Mouse (Mus musculus) E14TG2a.4 (cell line): ENCODE results near the gene Sestd1.

Experiments used
- H3K27me3 ChIP-seq: 2 replicates; pipeline ENCODE4 v1.6.1; 2014; ENCODE audit warnings: low read length, control low read depth; ENCODE audit not compliant: insufficient read depth
- H3K36me3 ChIP-seq: 2 replicates; pipeline ENCODE4 v1.6.1; 2014; ENCODE audit warnings: low read length, control low read depth; ENCODE audit not compliant: insufficient read depth
- H3K4me1 ChIP-seq: replicated peaks from 2 replicates; pipeline ENCODE4 v1.6.1; 2014; ENCODE audit warnings: low read depth, low read length, control low read depth
- H3K4me3 ChIP-seq: replicated peaks from 2 replicates; pipeline ENCODE4 v1.5.1; 2014; ENCODE audit warnings: mild to moderate bottlenecking, low read length
- H3K9me3 ChIP-seq: 2 replicates; pipeline ENCODE4 v1.6.1; 2014; ENCODE audit warnings: low read length, control low read depth
- CTCF ChIP-seq: conservative IDR thresholded peaks from 2 replicates; pipeline ENCODE4 v1.5.1; 2014; ENCODE audit warnings: low read length
- NANOG ChIP-seq: IDR thresholded peaks from 2 replicates; pipeline ENCODE4 v1.6.1; 2014; ENCODE audit warnings: borderline replicate concordance, low read length, mixed read lengths
- POU5F1 ChIP-seq: IDR thresholded peaks from 2 replicates; pipeline ENCODE4 v1.6.1; 2014; ENCODE audit warnings: low read length, borderline replicate concordance

The Sestd1 gene

DNA sequence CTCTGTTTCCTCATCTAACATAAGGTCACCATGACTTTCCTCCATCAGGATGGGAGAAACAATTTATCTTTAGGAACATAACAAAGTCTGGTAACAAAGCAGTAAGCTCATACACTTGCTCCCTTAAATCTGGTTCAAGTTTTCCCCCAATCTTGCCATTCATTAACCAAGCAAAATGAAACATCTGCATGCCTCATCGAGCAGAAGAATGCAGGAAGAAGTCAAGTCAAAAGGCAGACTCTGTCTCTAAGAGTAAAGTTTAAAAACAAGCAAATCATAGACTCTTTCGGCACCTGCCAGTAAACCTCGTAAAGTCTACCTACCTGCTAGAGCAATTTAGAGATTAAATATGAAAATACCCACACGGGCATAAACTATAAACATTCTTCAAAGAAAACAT is 3.1 kb downstream of the Sestd1 start:
- Histone ChIP-seq H3K36me3 (no peaks in the 10 kb centered on the region), H3K9me3 (no peaks in the 10 kb centered on the region), H3K4me3 (no peak overlapping the region), H3K4me1 (peaks cover 45% of the 10 kb centered on the region), H3K27me3 (peaks cover 21% of the 10 kb centered on the region)
- TF ChIP-seq POU5F1 (no peak), NANOG (no peak), CTCF (no peak)

DNA sequence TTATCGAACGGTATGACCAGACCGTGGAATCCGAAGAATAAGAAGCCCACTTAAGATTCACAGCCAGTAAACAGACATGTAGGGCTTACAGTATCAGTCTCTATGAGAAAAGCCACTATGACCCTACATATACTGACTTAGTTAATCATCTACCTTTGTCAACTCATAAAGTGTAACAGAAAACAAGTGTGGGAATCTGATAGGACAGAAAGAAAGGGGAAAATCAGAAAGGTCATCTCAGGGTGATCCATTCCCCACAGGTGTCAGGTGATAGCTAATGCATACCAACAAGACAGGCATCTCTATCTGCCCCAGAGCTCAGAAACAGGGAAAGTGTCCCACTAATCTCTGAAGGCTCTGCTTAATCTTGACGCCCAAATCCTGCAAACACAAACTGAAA is 4.5 kb downstream of the Sestd1 start:
- no peak for TF ChIP-seq NANOG
- no peak for TF ChIP-seq CTCF
- no peak for TF ChIP-seq POU5F1
- Histone ChIP-seq H3K27me3 (peaks cover 9% of the 10 kb centered on the region; the same call in 1 of the 2 replicates), H3K9me3 (no peaks in the 10 kb centered on the region), H3K36me3 (no peaks in the 10 kb centered on the region), H3K4me1 (peaks cover 38% of the 10 kb centered on the region), H3K4me3 (no peak overlapping the region)

DNA sequence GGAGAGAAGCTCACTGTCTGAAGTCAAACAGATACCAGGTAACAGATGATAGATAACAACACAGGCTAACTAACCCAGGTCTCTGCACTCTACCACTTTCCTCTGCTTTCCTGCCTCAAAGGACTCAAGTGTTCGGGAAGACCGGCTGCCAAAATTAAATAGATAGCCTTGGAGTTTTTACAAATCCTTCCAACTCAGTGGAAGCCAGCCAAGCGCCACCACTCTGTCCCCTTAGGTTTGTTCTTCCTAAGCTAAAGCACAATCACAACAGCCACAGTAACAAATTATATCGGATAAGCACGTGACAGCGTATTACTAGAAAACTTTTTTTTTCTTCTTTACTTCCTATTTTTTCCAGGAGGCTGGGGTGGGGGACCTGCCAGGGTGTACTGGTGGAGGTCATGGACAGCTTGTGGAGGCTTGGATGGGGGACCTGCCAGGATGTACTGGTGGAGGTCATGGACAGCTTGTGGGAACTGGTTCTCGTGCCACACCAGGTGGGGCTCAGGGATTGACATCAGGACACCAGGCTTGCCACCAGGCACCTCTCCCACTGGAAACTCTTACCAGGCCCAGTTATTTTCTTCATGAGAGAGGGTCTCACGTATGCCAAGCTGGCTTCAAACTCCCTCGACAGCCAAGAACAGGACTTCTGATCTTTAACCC is 5.3 kb downstream of the Sestd1 start:
- Histone ChIP-seq H3K4me1 (peaks cover 43% of the 10 kb centered on the region), H3K27me3 (peaks cover 9% of the 10 kb centered on the region; the same call in 1 of the 2 replicates), H3K36me3 (no peaks in the 10 kb centered on the region), H3K9me3 (no peaks in the 10 kb centered on the region), H3K4me3 (no peak overlapping the region)
- TF ChIP-seq CTCF = no peak
- TF ChIP-seq NANOG = no peak
- no peak for TF ChIP-seq POU5F1

DNA sequence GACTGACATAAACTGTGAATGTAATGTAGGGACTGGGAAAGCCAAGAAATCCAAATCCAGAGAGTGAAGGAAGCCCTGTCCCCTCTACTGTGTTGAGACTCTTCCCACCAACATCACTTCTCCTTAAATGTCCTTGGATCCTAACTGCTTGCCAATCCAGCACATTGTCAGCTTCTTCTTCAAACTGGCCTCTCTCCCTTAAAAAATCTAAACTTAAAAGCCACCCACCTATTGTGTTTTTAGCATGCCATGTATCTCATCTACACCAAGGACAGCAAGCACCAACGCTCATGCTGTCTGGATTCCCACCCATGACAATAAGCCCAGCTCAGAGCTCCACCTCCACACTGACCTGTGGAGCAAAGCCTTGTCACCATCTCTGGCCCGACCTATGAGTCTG is 7.4 kb downstream of the Sestd1 start:
- TF ChIP-seq POU5F1 = no peak
- TF ChIP-seq NANOG = no peak
- no peak for TF ChIP-seq CTCF
- Histone ChIP-seq H3K36me3 (no peaks in the 10 kb centered on the region), H3K27me3 (no peaks in the 10 kb centered on the region), H3K4me3 (no peak overlapping the region), H3K9me3 (no peaks in the 10 kb centered on the region), H3K4me1 (peaks cover 58% of the 10 kb centered on the region)

DNA sequence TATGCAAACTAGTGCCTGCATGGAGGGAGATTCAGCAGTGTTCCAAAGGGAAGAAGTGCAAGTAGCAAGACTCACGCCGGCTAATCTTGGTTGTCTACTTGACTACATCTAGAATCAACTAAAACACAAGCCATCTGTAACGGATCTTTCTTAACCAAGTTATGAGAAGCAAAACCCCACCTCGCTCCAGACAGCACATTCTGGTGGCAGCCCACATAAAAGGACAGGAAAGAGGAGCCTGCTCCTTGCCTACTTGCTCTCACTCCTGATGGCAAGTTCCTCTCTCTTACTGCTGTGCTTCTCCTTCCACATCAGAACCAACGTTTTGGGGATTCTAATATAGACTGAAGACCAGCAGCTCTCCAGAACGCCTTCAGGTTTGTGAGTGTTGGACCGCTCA is 9.6 kb downstream of the Sestd1 start:
- TF ChIP-seq POU5F1 (no peak), NANOG (no peak), CTCF (no peak)
- H3K36me3 ChIP-seq = no peaks in the 10 kb centered on the region
- H3K9me3 ChIP-seq = no peaks in the 10 kb centered on the region
- no peaks in the 10 kb centered on the region for H3K27me3 ChIP-seq
- no peak overlapping the region for H3K4me3 ChIP-seq
- H3K4me1 ChIP-seq = peaks cover 71% of the 10 kb centered on the region

DNA sequence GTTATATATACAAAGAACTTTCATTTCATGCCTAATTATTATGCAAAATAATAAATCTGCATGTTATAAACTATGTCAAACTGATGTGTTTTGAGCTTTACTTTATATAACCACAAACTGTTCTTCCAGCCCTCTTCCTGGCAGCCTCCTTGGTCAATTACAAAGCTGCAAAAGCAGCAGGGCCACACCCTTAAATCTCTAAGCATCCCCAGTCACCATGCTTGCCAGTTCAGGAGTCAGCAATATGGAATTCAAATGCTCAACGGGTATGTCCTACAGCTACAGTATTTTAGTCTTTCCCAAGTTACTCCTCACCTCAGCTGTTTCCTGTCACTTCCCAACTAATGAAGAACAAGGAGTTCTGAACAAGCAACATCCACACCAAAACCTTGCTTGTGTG is 10.3 kb downstream of the Sestd1 start:
- Histone ChIP-seq H3K27me3 (no peaks in the 10 kb centered on the region), H3K4me1 (peaks cover 71% of the 10 kb centered on the region), H3K36me3 (no peaks in the 10 kb centered on the region), H3K4me3 (no peak overlapping the region), H3K9me3 (no peaks in the 10 kb centered on the region)
- TF ChIP-seq POU5F1 = no peak
- no peak for TF ChIP-seq NANOG
- TF ChIP-seq CTCF = no peak

DNA sequence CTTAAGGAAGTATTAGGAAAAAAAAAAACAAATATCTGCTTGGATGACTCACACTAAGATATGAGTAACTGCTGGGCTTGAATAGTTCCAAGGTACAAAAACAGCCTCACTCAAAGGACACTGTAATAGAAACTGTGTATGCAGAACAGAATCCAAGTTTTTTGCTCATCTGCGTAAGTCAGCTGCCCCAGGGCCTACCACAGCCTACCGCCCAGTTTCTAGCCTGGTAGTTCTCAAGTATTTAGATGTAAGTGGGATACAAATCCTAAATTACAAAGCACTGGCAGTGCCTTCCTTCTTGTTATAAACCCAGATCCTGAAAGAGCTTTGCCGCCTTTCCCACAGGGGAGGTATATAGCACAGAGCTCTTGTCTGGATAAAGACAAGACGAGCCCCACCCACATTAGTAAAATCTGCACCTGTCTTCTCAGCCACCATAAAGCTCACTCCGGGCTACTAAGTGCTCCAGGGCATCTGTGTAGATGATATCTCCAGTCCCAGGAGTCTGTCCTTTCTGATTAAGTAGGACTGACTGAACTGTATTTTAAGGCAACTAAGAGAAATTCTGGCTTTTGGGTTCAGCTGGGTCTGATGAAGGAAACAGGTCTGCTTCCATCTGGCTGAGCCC is 11.7 kb downstream of the Sestd1 start:
- no peak overlapping the region for H3K4me3 ChIP-seq
- no peaks in the 10 kb centered on the region for H3K36me3 ChIP-seq
- H3K27me3 ChIP-seq = no peaks in the 10 kb centered on the region
- TF ChIP-seq POU5F1 (no peak), CTCF (no peak), NANOG (no peak)
- no peaks in the 10 kb centered on the region for H3K9me3 ChIP-seq
- H3K4me1 ChIP-seq = peaks cover 70% of the 10 kb centered on the region

DNA sequence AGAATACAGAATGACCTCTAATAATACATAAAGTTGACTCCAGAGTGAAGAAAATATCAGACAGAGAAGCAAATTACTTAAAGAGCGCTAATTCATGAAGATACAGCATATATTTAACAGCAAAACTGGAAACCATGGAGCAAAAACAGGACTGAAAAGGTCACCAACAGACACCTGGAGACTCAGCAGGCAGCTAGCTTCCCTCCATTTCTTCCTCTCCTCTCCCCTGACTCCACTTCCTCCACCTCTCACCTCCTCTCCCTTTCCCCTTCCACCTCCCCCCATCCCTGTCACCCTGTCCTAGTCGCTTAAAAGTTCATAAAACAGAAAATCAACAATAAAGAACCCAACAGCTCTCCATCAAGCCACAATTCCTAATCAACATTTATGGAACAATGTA is 13.5 kb downstream of the Sestd1 start:
- TF ChIP-seq CTCF (no peak), POU5F1 (no peak), NANOG (no peak)
- no peaks in the 10 kb centered on the region for H3K9me3 ChIP-seq
- no peak overlapping the region for H3K4me3 ChIP-seq
- no peaks in the 10 kb centered on the region for H3K27me3 ChIP-seq
- no peaks in the 10 kb centered on the region for H3K36me3 ChIP-seq
- H3K4me1 ChIP-seq = peaks cover 68% of the 10 kb centered on the region

DNA sequence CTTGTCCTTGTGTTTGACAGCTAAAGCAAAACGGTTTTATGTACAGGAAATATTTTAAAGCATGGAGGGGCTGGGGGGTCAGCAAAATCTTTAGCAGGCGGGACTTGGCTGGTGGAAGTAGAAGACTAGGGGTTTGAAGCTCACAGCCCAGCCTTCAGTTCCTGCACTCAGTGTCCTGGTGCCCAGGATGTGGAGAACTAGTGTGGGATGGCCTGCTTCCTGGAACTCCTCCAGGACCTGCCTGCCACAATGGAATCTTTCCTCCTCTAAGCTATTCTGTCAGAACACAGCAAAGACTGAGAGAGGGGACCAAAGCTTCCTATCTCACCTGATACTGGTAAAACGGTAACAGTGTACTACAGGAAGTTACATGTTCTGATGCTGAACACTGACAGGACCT is 14.4 kb downstream of the Sestd1 start:
- TF ChIP-seq POU5F1 = no peak
- no peak for TF ChIP-seq CTCF
- TF ChIP-seq NANOG = no peak

More for the DNA sequence above, 14.4 kb downstream of the Sestd1 start:
- Histone ChIP-seq H3K4me1 (peaks cover 68% of the 10 kb centered on the region), H3K36me3 (no peaks in the 10 kb centered on the region), H3K9me3 (no peaks in the 10 kb centered on the region), H3K27me3 (no peaks in the 10 kb centered on the region), H3K4me3 (no peak overlapping the region)
